Mouse (Mus musculus) layer of hippocampus, postnatal 10 days (tissue): ENCODE measurements at regions not wholly inside any gene's neighbourhood (a gene's known extent, or its start where the extent isn't known, plus 50 kb on each side); places are given as distances from the start of the nearest gene placed in this dataset.
A peak's percentile ranks its signal among the peaks of the same experiment; 100 is the strongest.

Experiments
- DNase-seq, 2 experiments: peaks; one replicate each; pipeline ENCODE4 v3.0.0; 2021; ENCODE audit warnings: low spot score in 2 of 2

- DNase-seq, result no peak
These were observed 441.2 kb downstream of the Efnb2 start for GRCm38 (mm10) chr8:8219701-8220394.

GRCm38 (mm10) chr8:8193036-8193435 lies 468.0 kb downstream of the Efnb2 start:
- DNase-seq, result no peak

GRCm38 (mm10) chr8:8186046-8186445 lies 475.0 kb downstream of the Efnb2 start:
- no peak for DNase-seq

- DNase-seq, result no peak
These were observed 477.8 kb downstream of the Efnb2 start for GRCm38 (mm10) chr8:8183233-8183622.

- no peak for DNase-seq
These were observed 478.3 kb downstream of the Efnb2 start for GRCm38 (mm10) chr8:8182616-8183232.

- DNase-seq, result no peak
These were observed 478.9 kb downstream of the Efnb2 start for GRCm38 (mm10) chr8:8182108-8182507.

GRCm38 (mm10) chr8:8174286-8174685 lies 486.8 kb downstream of the Efnb2 start:
- DNase-seq, result peak; percentile 8 to 16

GRCm38 (mm10) chr8:8168674-8169073 lies 492.4 kb downstream of the Efnb2 start:
- DNase-seq, result no peak

GRCm38 (mm10) chr8:8168250-8168649 lies 492.8 kb downstream of the Efnb2 start:
- no peak for DNase-seq

- DNase-seq, result no peak
These were observed 513.5 kb downstream of the Efnb2 start for GRCm38 (mm10) chr8:8147527-8147926.

- no peak for DNase-seq
These were observed 518.0 kb downstream of the Efnb2 start for GRCm38 (mm10) chr8:8142933-8143495.

GRCm38 (mm10) chr8:8142461-8142860 lies 518.6 kb downstream of the Efnb2 start:
- no peak for DNase-seq

GRCm38 (mm10) chr8:8139720-8140119 lies 521.3 kb downstream of the Efnb2 start:
- no peak for DNase-seq

GRCm38 (mm10) chr8:8133001-8133785 lies 527.8 kb downstream of the Efnb2 start:
- DNase-seq, result no peak

- no peak for DNase-seq
These were observed 529.1 kb downstream of the Efnb2 start for GRCm38 (mm10) chr8:8131961-8132376.

GRCm38 (mm10) chr8:8130806-8131205 lies 530.2 kb downstream of the Efnb2 start:
- no peak for DNase-seq

- no peak for DNase-seq
These were observed 545.2 kb downstream of the Efnb2 start for GRCm38 (mm10) chr8:8115595-8116429.

GRCm38 (mm10) chr8:8114604-8115003 lies 546.4 kb downstream of the Efnb2 start:
- DNase-seq, result no peak

- DNase-seq, result no peak
These were observed 551.2 kb downstream of the Efnb2 start for GRCm38 (mm10) chr8:8109785-8110350.

- no peak for DNase-seq
These were observed 557.5 kb downstream of the Efnb2 start for GRCm38 (mm10) chr8:8103492-8103891.
